Mouse (Mus musculus) bone marrow, adult 2 months (tissue): Measurements from ENCODE around the gene Polr2l.

Experiments
- CTCF ChIP-seq: fragments of 200-500 bp; IDR thresholded peaks from 2 replicates; pipeline ENCODE4 v1.5.1; 2011; ENCODE audit warnings: low read length, control low read depth; ENCODE audit not compliant: control insufficient read depth, insufficient read depth
- POLR2A ChIP-seq: fragments of 200-500 bp; IDR thresholded peaks from 2 replicates; pipeline ENCODE4 v1.6.1; 2011; ENCODE audit warnings: low read depth, mild to moderate bottlenecking, control low read depth, low read length, borderline replicate concordance; ENCODE audit not compliant: control insufficient read depth

DNA sequence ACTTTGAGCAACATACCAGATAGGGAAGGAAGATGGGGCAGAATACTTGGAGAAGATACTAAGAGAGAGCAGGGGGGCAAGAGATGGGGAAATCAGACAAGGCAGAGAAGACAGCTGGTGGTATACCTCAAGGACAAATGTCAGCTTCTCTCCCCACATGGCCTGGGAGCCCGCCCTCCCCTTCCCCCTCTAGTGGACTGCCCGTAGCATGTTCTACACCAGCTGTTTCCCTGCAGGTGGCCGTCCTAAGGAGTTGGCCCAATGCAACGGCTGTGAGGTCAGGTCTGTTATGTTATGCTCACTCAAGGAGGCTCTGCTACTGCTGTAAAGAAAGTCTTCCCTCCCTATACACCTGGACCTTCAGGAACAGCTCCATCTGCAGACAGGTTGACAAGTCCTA lies 48.1 kb upstream of the Polr2l start:
- no peak for TF ChIP-seq POLR2A
- TF ChIP-seq CTCF = no peak
